Mouse (Mus musculus) liver, embryonic 11.5 days (tissue): Measurements from ENCODE around the gene 6030445D17Rik. TPM values are rescaled to one million over a fixed set of nuclear protein-coding genes. Genes with fewer than 3 reads are reported as not detected.

Experiments
- ATAC-seq: fragments of 200-750 bp; cut with Nextera tagmentation; replicated peaks from 2 replicates; pipeline ENCODE4 v1.8.0; 2017; ENCODE audit warnings: moderate number of reproducible peaks, mild to moderate bottlenecking, moderate TSS enrichment, moderate library complexity; ENCODE audit not compliant: low FRiP score
- DNase-seq: peaks from one replicate; pipeline ENCODE4 v3.0.0-alpha.2; 2017; ENCODE audit warnings: low spot score
- H3K27ac ChIP-seq: fragments of 300-500 bp; sonication (generic); 2 replicates; pipeline ENCODE4 v1.5.1; 2014; ENCODE audit warnings: mild to moderate bottlenecking, low read depth, low read length, control low read depth
- H3K27me3 ChIP-seq: fragments of 300-500 bp; sonication (generic); replicated peaks from 2 replicates; pipeline ENCODE4 v1.6.1; 2014; ENCODE audit warnings: low read length, mixed read lengths; ENCODE audit not compliant: control insufficient read depth, insufficient read depth
- H3K36me3 ChIP-seq: fragments of 300-500 bp; sonication (generic); 2 replicates; pipeline ENCODE4 v1.6.1; 2014; ENCODE audit warnings: mild to moderate bottlenecking, low read length, moderate library complexity, mixed read lengths; ENCODE audit not compliant: control insufficient read depth, insufficient read depth
- H3K4me1 ChIP-seq: fragments of 300-500 bp; sonication (generic); replicated peaks from 2 replicates; pipeline ENCODE4 v1.6.1; 2014; ENCODE audit warnings: low read length, mixed read lengths; ENCODE audit not compliant: control insufficient read depth, insufficient read depth
- H3K4me2 ChIP-seq: fragments of 300-500 bp; sonication (generic); 2 replicates; pipeline ENCODE4 v1.6.1; 2014; ENCODE audit warnings: mild to moderate bottlenecking, control low read depth, moderate library complexity
- H3K4me3 ChIP-seq: fragments of 300-500 bp; sonication (generic); 2 replicates; pipeline ENCODE4 v1.5.1; 2014; ENCODE audit warnings: low read depth, low read length, control low read depth
- H3K9ac ChIP-seq: fragments of 300-500 bp; sonication (generic); 2 replicates; pipeline ENCODE4 v1.6.1; 2014; ENCODE audit warnings: low read depth, low read length, control low read depth
- H3K9me3 ChIP-seq: fragments of 300-500 bp; sonication (generic); 2 replicates; pipeline ENCODE4 v1.6.1; 2016; ENCODE audit warnings: low read length, inconsistent platforms, mixed read lengths; ENCODE audit not compliant: control insufficient read depth
- WGBS: fragments of 180-500 bp; shearing (Covaris S2); extraction: QIAGEN DNeasy Blood & Tissue Kit; methylation state at CpG from one replicate; pipeline ENCODE4 v1.1.7; 2014; 5-methylcytosine and 5-hydroxymethylcytosine counted together
- polyA plus RNA-seq: library from polyadenylated mRNA; unstranded; fragments of >200 nt; fragmentation: Nextera tagmentation; extraction: Ambion mirVana; gene quantifications from 2 replicates; pipeline ENCODE4 v1.2.1, GENCODE M21; 2014

Gene 6030445D17Rik
- polyA plus RNA-seq, 1 experiment from 2014 or later, result not detected

- Histone ChIP-seq H3K36me3 (no peaks in the 10 kb centered on the region), H3K27me3 (no peaks in the 10 kb centered on the region), H3K4me1 (peaks cover 10% of the 10 kb centered on the region; the same call in 1 of the 2 replicates), H3K9ac (no peak overlapping the region), H3K27ac (no peak overlapping the region), H3K9me3 (no peaks in the 10 kb centered on the region), H3K4me2 (no peak overlapping the region), H3K4me3 (no peak overlapping the region)
- DNase-seq (no peak), ATAC-seq (no peak)
- WGBS, result 33% methylated on average over 2 of the region's 2 CpGs
Observed at GRCm38 (mm10) chr4:136505426-136506215, 43.6 kb downstream of the 6030445D17Rik start.

DNA sequence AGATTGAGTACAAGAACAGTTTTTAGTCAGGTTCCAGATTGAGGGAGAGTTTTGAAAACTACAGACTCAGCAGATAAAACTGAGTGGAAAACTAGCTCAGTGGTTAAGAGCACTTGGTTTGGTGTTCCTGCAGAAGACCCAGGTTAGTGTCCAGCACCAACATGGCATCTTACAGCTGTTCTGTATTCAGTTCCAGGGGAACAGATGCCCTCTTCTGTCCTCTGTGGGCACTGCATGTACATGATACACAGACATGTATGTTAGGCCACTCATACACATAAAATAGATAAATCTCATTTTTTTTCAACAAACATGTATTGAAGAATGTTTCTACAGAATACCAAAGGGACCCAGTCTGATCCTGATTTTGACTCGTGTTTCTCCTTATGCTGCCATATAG is 47.8 kb downstream of the 6030445D17Rik start:
- no peak for ATAC-seq
- Histone ChIP-seq H3K27ac (no peak overlapping the region), H3K9ac (no peak overlapping the region), H3K36me3 (no peaks in the 10 kb centered on the region), H3K4me2 (no peak overlapping the region), H3K4me3 (no peak overlapping the region), H3K4me1 (peaks cover 16% of the 10 kb centered on the region), H3K9me3 (no peaks in the 10 kb centered on the region), H3K27me3 (no peaks in the 10 kb centered on the region)
- 60% methylated on average over 1 of the region's 1 CpGs for WGBS
- DNase-seq, result no peak

- no peak for ATAC-seq
Observed at GRCm38 (mm10) chr4:136511708-136512107, 49.7 kb downstream of the 6030445D17Rik start.

GRCm38 (mm10) chr4:136512905-136513304 is 50.9 kb downstream of the 6030445D17Rik start:
- no peak for ATAC-seq
- Histone ChIP-seq H3K4me2 (no peak overlapping the region), H3K9ac (no peak overlapping the region), H3K27ac (no peak overlapping the region), H3K36me3 (no peaks in the 10 kb centered on the region), H3K4me1 (peaks cover 7% of the 10 kb centered on the region), H3K4me3 (no peak overlapping the region), H3K9me3 (no peaks in the 10 kb centered on the region), H3K27me3 (no peaks in the 10 kb centered on the region)
- no peak for DNase-seq

More at GRCm38 (mm10) chr4:136511708-136512107, 49.7 kb downstream of the 6030445D17Rik start:
- H3K27ac ChIP-seq, result no peak overlapping the region
- no peak overlapping the region for H3K4me2 ChIP-seq
- H3K27me3 ChIP-seq, result no peaks in the 10 kb centered on the region
- no peaks in the 10 kb centered on the region for H3K9me3 ChIP-seq
- H3K36me3 ChIP-seq, result no peaks in the 10 kb centered on the region
- no peak for DNase-seq
- no peak overlapping the region for H3K4me3 ChIP-seq
- peaks cover 7% of the 10 kb centered on the region for H3K4me1 ChIP-seq
- no peak overlapping the region for H3K9ac ChIP-seq
- WGBS, result 66% methylated on average over 4 of the region's 4 CpGs

Other genes starting within 250 kb of the 6030445D17Rik start
- 16.4 and 17.3 TPM in 2 replicates for gene Tcea3, start 214.5 kb upstream of the 6030445D17Rik start, polyA plus RNA-seq
- 10.5 and 11.9 TPM in 2 replicates for gene Zfp46, start 177.6 kb upstream of the 6030445D17Rik start, polyA plus RNA-seq
- gene Hnrnpr, start 151.3 kb upstream of the 6030445D17Rik start, polyA plus RNA-seq, result 99.3 and 101 TPM in 2 replicates
- gene Htr1d, start 38.7 kb upstream of the 6030445D17Rik start, polyA plus RNA-seq, result 0.06 TPM in 1 of 2 replicates, not detected in the other
- gene Luzp1, start 7.5 kb downstream of the 6030445D17Rik start, polyA plus RNA-seq, result 44.7 TPM in 2 replicates
- gene Kdm1a, start 140.5 kb downstream of the 6030445D17Rik start, polyA plus RNA-seq, result 35.4 and 37.5 TPM in 2 replicates
- gene Tex46, start 148.2 kb downstream of the 6030445D17Rik start, polyA plus RNA-seq, result not detected in 2 replicates
- gene Lactbl1, start 160.4 kb downstream of the 6030445D17Rik start, polyA plus RNA-seq, result not detected in 2 replicates